Mouse (Mus musculus) bone marrow macrophage, adult 2 months (primary cell): Measurements from ENCODE around the gene Wnt1. TPM values are rescaled to one million over a fixed set of nuclear protein-coding genes. Genes with fewer than 3 reads are reported as not detected.
A peak's percentile ranks its signal among the peaks of the same experiment; 100 is the strongest.

ENCODE experiments used
- H3K27ac ChIP-seq: 2 replicates; pipeline ENCODE4 v1.5.1; 2012; ENCODE audit warnings: low read depth, low read length; ENCODE audit not compliant: insufficient read depth
- H3K4me1 ChIP-seq: 2 replicates; pipeline ENCODE4 v1.6.1; 2012; ENCODE audit warnings: low read length; ENCODE audit not compliant: control insufficient read depth, insufficient read depth
- H3K4me3 ChIP-seq: 2 replicates; pipeline ENCODE4 v1.5.1; 2012; ENCODE audit warnings: mild to moderate bottlenecking, low read length, moderate library complexity; ENCODE audit not compliant: insufficient read depth
- CTCF ChIP-seq: IDR thresholded peaks from 2 replicates; pipeline ENCODE4 v1.5.1; 2012; ENCODE audit warnings: low read depth, mild to moderate bottlenecking, low read length, moderate library complexity
- POLR2A ChIP-seq: IDR thresholded peaks from 2 replicates; pipeline ENCODE4 v1.6.1; 2012; ENCODE audit warnings: mild to moderate bottlenecking, low read depth, low read length, borderline replicate concordance
- polyA plus RNA-seq: library from polyadenylated mRNA; stranded (reverse); fragments of >200 nt; gene quantifications from 2 replicates; pipeline ENCODE4 v1.2.4, GENCODE M21; 2012; ENCODE audit not compliant: missing spikeins, insufficient read depth, insufficient read length

Gene Wnt1
- polyA plus RNA-seq, 1 experiment: not detected

DNA sequence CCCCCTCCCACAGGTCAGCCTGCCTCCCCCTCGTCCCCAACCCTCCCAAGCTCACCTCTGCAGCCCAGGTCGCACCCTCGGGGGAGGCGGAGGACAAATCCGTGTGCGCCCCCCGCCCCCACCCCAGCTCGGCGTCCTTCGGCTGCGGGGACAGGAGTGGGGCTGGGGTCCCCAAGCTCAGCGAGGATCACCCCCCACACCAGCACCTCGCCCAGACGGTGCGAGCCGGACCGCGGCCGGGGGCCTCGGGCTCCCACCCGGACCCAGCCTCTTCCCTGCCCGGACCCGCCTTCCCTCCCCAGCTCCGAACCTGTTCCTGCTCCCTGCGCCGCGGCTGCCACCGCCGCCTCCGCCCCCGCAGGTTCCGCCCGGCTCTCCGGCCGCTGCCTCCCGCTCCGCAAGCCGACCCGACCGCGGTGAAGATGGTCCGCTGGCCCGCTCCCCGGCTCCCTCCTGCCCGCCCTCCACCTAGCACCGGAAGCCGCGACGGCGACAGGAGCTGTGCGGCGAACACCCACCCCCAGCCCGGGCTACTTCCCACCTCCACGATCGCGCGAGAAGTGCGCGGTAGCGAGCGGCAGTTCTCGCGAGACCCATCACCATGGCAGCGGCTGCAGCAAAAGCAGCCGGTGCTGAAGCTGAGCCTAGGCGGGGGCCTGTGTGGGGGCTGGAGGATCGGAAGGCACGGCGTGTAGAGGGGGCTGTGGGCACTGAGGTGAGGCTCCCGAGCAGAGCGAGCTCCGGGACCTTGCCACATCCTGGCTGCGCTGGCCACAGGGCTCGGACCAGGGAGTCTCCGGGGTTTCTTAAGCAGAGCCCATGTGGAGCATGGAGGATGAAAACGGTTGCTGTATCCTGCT lies 26.8 kb upstream of the Wnt1 start, which contains the start of gene Arf3:
TSS of gene Arf3 (minus strand) at position 545 of the 860 bp plus-strand sequence.
- no peak for TF ChIP-seq CTCF
- TF ChIP-seq POLR2A: peak; percentile 37; the same call in 1 of the 2 replicates
- Histone ChIP-seq H3K4me3 (peak within 1 kb of the TSS; percentile 85), H3K4me1 (peaks cover 18% of the 10 kb centered on the region), H3K27ac (peak within 1 kb of the TSS; percentile 78)

DNA sequence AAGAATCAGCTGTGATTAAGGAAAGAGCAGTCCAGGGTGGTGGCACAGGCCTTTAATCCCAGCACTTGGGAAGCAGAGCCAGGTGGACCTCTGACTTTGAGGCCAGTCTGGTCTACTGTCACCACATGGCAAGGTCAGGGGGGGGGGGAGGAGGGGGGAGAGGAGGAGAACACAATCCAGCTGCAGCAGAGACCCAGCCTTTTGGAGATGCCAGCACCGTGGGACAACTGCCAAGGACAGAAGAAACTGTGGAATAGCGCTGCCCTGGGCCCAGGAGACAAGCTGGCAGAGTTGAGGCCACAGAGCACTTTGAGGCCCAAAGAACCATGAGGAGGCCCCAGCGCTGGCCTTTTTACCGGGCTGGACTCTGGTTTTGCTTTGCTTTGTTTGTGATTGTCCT lies 23.7 kb upstream of the Wnt1 start:
- TF ChIP-seq POLR2A: no peak
- TF ChIP-seq CTCF: no peak
- Histone ChIP-seq H3K4me1 (peaks cover 9% of the 10 kb centered on the region), H3K27ac (no peak overlapping the region), H3K4me3 (no peak overlapping the region)

DNA sequence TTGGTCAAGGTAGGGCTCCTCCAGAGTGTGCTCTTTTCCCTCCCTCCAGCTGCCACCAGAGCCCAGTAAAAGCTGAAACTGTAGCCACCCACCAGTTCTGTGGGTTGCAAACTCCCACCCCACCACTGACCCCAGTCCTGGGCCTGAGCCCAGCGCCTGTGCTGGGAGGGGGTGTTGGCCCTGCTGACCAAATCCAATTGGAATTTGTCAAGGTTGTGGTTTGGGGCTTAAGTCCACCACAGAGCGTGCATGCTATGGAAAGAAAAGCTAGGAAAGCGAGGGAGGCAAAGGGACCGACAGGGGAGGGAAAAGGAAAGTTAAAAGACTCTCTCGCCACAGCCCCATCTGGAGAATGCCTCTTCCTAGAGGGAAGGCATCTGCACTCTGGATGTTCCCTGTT lies 21.4 kb upstream of the Wnt1 start:
- Histone ChIP-seq H3K27ac (no peak overlapping the region), H3K4me1 (peaks cover 2% of the 10 kb centered on the region; the same call in 1 of the 2 replicates), H3K4me3 (no peak overlapping the region)
- TF ChIP-seq CTCF (no peak), POLR2A (no peak)

DNA sequence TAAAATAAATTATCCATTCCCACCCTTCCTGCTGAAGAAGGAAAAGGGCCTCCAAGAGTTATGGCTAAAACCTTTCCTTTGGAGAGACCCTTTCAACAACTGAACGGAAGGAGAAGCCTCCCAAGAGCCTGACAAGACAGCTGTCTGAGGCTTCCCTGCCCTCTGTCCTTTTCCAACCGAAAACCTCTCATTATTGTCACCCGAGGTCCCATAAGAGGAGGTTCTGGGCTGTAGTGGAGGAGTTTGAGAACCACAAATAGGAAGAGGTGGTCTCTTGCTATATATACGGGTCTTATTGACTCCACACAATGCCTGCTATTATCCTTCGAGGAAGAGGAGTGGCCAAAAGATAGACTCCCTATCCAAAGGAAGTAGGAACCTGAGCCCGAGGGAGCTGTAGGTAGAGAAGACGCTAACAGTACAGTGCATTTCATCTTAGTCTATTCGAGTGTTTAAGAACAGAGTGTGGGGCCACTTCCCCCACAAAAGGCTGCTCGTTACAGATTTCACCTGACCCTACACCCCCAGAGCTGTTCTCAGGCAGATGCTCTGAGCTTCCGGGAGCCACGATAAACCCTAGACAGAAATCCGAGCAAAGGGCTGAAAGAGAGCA lies 17.7 kb upstream of the Wnt1 start:
- Histone ChIP-seq H3K4me3 (peak overlapping the region; percentile 39), H3K27ac (no peak overlapping the region), H3K4me1 (no peaks in the 10 kb centered on the region)
- TF ChIP-seq POLR2A: no peak
- no peak for TF ChIP-seq CTCF

DNA sequence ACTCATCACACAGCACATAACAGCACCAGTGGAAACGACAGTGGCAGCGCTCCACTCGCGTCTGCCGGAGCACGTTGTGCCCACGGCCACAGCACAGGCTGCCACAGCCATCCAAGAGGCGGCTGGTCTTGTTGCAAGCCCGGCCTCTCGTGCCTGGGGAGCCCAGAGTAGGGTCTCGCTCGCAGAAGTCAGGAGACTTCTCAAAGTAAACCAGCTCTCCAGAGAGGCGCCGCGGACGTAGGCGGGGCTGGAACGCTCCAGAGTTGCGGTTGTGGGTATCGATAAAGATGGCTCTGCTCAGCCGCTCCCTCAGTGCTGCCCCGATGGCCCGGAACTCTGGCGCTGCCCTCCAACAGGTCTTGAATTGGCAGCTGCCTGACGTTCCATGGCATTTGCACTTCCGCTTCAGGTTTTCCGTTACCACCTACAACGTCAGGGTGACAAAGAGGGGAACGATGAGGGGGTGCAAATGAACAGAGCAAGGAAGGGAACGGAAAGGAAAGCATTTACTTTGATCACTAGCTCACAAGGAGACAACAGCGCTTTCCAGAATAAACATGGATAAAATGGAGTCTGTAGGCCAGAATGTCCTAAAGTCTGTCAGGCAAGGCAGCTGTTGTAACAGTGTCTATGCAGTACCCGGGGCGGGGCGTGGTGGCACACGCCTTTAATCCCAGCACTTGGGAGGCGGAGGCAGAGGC lies 17.0 kb upstream of the Wnt1 start:
- peak overlapping the region; percentile 39 for H3K4me3 ChIP-seq
- no peaks in the 10 kb centered on the region for H3K4me1 ChIP-seq
- no peak for TF ChIP-seq CTCF
- no peak for TF ChIP-seq POLR2A
- no peak overlapping the region for H3K27ac ChIP-seq

DNA sequence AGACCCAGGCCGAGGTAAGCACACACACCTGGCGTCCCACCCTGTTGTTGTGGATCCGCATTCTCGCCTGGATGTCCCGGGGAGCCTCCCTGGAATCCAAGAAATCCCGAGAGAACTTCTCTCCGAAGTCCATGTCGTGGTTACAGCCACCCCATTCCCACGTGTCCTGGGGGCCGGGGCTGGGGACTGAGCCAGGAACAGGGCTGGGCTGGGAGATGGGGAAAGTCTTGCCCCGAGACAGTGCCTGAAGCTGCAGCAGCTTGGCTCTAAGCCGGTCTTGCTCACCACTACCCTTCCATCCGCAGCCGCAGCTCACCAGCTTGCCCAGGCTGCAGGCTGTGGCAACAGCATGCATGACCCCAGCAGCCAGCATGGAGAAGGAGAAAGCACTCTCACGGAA lies 15.6 kb upstream of the Wnt1 start:
- Histone ChIP-seq H3K4me3 (no peak overlapping the region), H3K4me1 (0 out of 2 replicates have a peak, but pooled peaks cover 3% of the 10 kb centered on the region), H3K27ac (no peak overlapping the region)
- no peak for TF ChIP-seq POLR2A
- TF ChIP-seq CTCF: no peak

DNA sequence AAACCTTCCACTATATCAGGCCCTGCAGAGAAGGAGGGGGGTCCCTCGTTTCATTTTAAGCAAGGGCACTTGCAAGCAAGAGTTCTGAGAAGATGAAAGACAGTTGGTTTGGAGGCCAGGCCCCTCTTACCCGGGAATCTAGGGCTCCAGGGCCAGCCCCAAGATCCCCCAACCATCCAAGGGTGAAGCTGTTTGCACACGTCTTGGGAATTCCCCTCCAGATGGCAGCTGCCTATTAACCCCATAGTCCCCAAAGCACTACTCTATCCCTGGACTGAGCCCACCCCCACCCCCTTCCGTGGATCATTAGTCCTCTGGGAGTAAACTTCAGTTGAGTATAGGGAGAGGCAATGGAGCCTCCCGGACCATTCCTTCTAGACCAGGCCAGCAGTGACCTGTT lies 14.1 kb upstream of the Wnt1 start:
- Histone ChIP-seq H3K4me1 (0 out of 2 replicates have a peak, but pooled peaks cover 3% of the 10 kb centered on the region), H3K4me3 (no peak overlapping the region), H3K27ac (no peak overlapping the region)
- TF ChIP-seq CTCF (no peak), POLR2A (no peak)

DNA sequence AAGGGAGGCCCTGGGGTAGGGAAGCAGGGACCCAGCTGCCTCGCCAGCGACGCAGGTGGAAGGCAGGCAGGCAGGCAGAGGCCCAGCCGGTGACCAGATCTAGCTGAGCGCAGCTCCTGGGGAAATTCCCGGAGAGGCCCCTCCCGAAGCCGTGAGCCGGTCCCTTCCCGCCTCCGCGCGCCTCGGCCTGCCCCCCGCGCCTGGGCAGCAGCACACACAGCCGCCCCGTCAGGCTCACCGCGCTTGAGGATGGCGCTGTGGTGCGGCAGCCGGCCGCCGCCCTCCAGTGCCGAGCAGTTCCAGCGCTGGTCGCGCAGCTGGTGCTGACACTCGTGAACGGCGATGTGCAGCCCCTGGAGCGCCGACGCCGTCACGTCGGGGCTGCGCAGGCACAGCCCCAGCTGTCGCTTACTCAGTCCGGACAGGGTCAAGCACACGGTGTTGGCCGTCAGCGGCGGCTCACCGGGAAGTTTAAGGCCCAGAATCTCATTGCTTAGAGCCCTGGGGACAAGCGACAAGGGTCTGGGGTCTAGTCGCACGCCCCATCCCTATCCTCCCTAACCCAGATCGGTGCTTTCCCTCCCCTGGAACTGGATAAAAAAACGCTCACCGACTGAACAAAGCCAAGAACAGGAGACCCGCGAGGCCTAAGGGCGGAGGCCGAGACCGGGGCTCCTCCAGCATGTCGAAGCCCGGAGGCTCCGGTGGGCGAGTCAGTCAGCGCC lies 13.2 kb upstream of the Wnt1 start:
- Histone ChIP-seq H3K4me1 (0 out of 2 replicates have a peak, but pooled peaks cover 3% of the 10 kb centered on the region), H3K4me3 (peak overlapping the region; percentile 23; the same call in 1 of the 2 replicates), H3K27ac (no peak overlapping the region)
- TF ChIP-seq CTCF: no peak
- TF ChIP-seq POLR2A: no peak

DNA sequence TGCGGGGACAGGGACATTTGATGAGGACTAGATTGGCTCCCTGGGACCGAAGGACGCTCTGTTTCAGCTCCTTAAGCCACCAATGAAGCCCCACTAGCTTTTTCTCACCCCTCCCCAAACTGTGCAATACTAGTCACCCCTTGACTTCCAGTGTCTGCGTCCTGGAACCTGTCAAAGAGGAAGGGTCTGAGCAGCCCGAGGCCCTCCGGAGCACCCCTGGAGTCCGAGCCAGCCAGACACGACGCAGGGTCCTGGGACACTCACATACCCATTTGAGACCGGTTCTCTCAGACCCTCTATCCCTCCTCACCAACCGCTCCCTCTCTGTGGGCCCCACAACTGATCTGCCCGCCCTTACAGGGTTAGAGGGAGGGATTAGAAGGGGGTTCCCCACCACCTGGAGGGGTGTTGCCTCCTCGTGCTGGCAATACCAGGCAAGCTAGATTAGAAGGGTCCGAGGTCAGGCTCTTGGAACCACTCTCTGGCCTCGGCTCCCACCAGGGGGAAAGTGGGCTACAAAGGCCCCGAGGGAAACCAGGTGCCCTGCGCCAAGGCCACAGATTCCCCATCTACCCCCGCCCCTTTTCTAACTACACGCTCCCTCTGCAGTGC lies 12.5 kb upstream of the Wnt1 start:
- H3K4me1 ChIP-seq: 0 out of 2 replicates have a peak, but pooled peaks cover 3% of the 10 kb centered on the region
- no peak for TF ChIP-seq CTCF
- TF ChIP-seq POLR2A: no peak
- H3K4me3 ChIP-seq: no peak overlapping the region
- no peak overlapping the region for H3K27ac ChIP-seq

DNA sequence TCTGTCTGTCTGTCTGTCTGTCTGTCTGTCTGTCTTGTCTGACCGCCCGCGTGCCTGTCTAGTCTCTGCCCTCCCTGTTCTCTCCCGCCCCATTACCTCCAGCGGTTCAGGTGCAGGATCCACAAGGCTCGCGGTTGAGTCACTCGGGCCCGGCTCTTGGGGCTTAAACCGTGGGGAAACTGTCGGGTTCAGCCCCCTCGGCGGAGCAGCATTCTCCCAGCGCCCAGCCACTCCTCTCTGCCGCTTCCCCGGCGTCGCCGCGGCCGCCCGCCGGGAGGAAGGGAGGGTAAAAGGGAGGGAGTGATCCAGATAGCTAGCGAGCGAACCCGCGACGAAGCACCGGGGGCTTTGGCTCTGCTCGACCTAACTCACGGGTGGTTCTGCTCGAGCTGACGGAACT lies 11.9 kb upstream of the Wnt1 start, which contains the start of gene Wnt10b:
TSS of gene Wnt10b (minus strand) at position 389 of the 400 bp plus-strand sequence.
- H3K27ac ChIP-seq: no peak within 1 kb of the TSS
- H3K4me1 ChIP-seq: 0 out of 2 replicates have a peak, but pooled peaks cover 3% of the 10 kb centered on the region
- no peak for TF ChIP-seq POLR2A
- H3K4me3 ChIP-seq: peak within 1 kb of the TSS; percentile 19
